Mouse (Mus musculus): Measurements from ENCODE around the gene Psd4. TPM values are rescaled to one million over a fixed set of nuclear protein-coding genes. Genes with fewer than 3 reads are reported as not detected.

Gene Psd4
- polyA plus RNA-seq, 1 experiment from 2014 or later, result 10.2 TPM

DNA sequence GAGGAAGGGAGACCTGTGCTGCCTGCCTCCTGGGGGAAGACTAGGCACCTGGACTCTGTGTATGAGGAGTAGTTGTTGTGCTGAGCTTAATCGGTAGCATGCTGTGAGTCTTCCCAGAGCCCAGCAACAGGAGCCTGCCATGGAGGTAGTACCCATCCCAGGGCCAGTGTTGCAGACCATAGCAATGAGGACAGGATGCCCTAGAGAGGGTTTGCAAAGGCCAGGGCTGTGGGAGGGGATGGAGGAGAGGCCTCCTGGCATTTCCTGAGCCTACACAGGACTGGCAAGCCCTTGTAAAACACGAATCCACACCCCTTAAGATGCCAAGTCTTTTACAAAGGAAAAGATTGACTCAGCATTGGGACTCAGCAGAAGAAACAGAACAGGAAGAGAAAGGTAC, 49.7 kb downstream of the Psd4 start:
- Histone ChIP-seq H3K27me3 (ENCODE audit: control insufficient read depth, insufficient read depth, low read length) (no peaks in the 10 kb centered on the region), H3K4me3 (ENCODE audit: low read depth, low read length) (no peak overlapping the region), H3K27ac (replicated peaks) (no peak overlapping the region; the same call in 1 of the 2 replicates), H3K4me1 (replicated peaks; ENCODE audit: control insufficient read depth, insufficient read depth) (no peaks in the 10 kb centered on the region), H3K4me2 (replicated peaks; ENCODE audit: low read depth) (no peak overlapping the region), H3K9me3 (ENCODE audit: control insufficient read depth, low read length) (no peaks in the 10 kb centered on the region), H3K36me3 (ENCODE audit: control insufficient read depth, insufficient read depth, low read length) (no peaks in the 10 kb centered on the region), H3K9ac (ENCODE audit: low read length) (no peak overlapping the region)
- WGBS, result 23% methylated on average over 2 of the region's 2 CpGs
- peak; percentile 43; the same call in 1 of the 2 replicates for ATAC-seq (ENCODE audit: low FRiP score, low TSS enrichment)
- TF ChIP-seq CTCF (IDR thresholded peaks at IDR 0.05; ENCODE audit: low read depth) (no peak), EP300 (optimal IDR thresholded peaks at IDR 0.05) (no peak)
- DNase-seq (ENCODE audit: low spot score), result no peak

- Histone ChIP-seq H3K4me2 (replicated peaks; ENCODE audit: low read depth) (no peak overlapping the region), H3K27me3 (ENCODE audit: control insufficient read depth, insufficient read depth, low read length) (no peaks in the 10 kb centered on the region), H3K9me3 (ENCODE audit: control insufficient read depth, low read length) (no peaks in the 10 kb centered on the region), H3K4me3 (ENCODE audit: low read depth, low read length) (no peak overlapping the region), H3K27ac (replicated peaks) (no peak overlapping the region), H3K9ac (ENCODE audit: low read length) (no peak overlapping the region), H3K4me1 (replicated peaks; ENCODE audit: control insufficient read depth, insufficient read depth) (no peaks in the 10 kb centered on the region), H3K36me3 (ENCODE audit: control insufficient read depth, insufficient read depth, low read length) (no peaks in the 10 kb centered on the region)
- WGBS, result 89% methylated on average over 4 of the region's 4 CpGs
- TF ChIP-seq CTCF (IDR thresholded peaks at IDR 0.05; ENCODE audit: low read depth) (no peak), EP300 (optimal IDR thresholded peaks at IDR 0.05) (no peak)
- no peak for ATAC-seq (ENCODE audit: low FRiP score, low TSS enrichment)
- no peak for DNase-seq (ENCODE audit: low spot score)
Observed at GRCm38 (mm10) chr2:24417564-24417963, 50.2 kb downstream of the Psd4 start.

GRCm38 (mm10) chr2:24421211-24421863, 54.0 kb downstream of the Psd4 start:
- Histone ChIP-seq H3K27me3 (ENCODE audit: control insufficient read depth, insufficient read depth, low read length) (no peaks in the 10 kb centered on the region), H3K9me3 (ENCODE audit: control insufficient read depth, low read length) (no peaks in the 10 kb centered on the region), H3K4me3 (ENCODE audit: low read depth, low read length) (no peak overlapping the region), H3K4me2 (replicated peaks; ENCODE audit: low read depth) (no peak overlapping the region), H3K36me3 (ENCODE audit: control insufficient read depth, insufficient read depth, low read length) (no peaks in the 10 kb centered on the region), H3K9ac (ENCODE audit: low read length) (no peak overlapping the region), H3K4me1 (replicated peaks; ENCODE audit: control insufficient read depth, insufficient read depth) (no peaks in the 10 kb centered on the region), H3K27ac (replicated peaks) (no peak overlapping the region)
- WGBS, result 92% methylated on average over 6 of the region's 6 CpGs
- ATAC-seq (ENCODE audit: low FRiP score, low TSS enrichment) (no peak), DNase-seq (ENCODE audit: low spot score) (no peak)
- TF ChIP-seq CTCF (IDR thresholded peaks at IDR 0.05; ENCODE audit: low read depth), result no peak
- TF ChIP-seq EP300 (optimal IDR thresholded peaks at IDR 0.05), result no peak

GRCm38 (mm10) chr2:24422815-24423214, 55.4 kb downstream of the Psd4 start:
- H3K27ac ChIP-seq (replicated peaks), result no peak overlapping the region
- H3K36me3 ChIP-seq (ENCODE audit: control insufficient read depth, insufficient read depth, low read length), result no peaks in the 10 kb centered on the region

DNA sequence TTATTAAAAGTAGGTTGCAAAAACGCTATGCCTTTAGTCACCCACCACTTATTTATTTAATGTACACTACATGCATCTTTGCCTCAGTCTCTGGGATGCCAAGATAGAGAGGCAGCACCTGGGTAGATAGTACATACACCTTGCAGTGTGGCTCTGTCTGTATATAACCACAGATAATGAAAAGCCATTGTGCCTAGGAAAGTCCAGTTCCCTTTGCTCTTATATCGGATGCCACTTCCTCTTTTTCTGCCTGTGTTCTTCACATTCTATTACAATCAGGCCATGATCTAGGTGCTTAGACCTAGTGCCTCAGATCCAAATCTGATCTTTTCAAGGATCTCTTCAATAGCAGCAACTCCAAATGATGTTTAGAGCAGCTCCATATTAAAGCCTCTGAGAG, 58.2 kb downstream of the Psd4 start:
- H3K36me3 ChIP-seq (ENCODE audit: control insufficient read depth, insufficient read depth, low read length), result no peaks in the 10 kb centered on the region
- WGBS, result 85% methylated on average over 2 of the region's 2 CpGs
- H3K27ac ChIP-seq (replicated peaks), result no peak overlapping the region
- H3K4me1 ChIP-seq (replicated peaks; ENCODE audit: control insufficient read depth, insufficient read depth), result no peaks in the 10 kb centered on the region
- no peak overlapping the region for H3K4me3 ChIP-seq (ENCODE audit: low read depth, low read length)
- H3K9ac ChIP-seq (ENCODE audit: low read length), result no peak overlapping the region
- DNase-seq (ENCODE audit: low spot score), result no peak
- no peak overlapping the region for H3K4me2 ChIP-seq (replicated peaks; ENCODE audit: low read depth)
- H3K27me3 ChIP-seq (ENCODE audit: control insufficient read depth, insufficient read depth, low read length), result no peaks in the 10 kb centered on the region
- ATAC-seq (ENCODE audit: low FRiP score, low TSS enrichment), result no peak
- TF ChIP-seq CTCF (IDR thresholded peaks at IDR 0.05; ENCODE audit: low read depth) (no peak), EP300 (optimal IDR thresholded peaks at IDR 0.05) (no peak)
- H3K9me3 ChIP-seq (ENCODE audit: control insufficient read depth, low read length), result no peaks in the 10 kb centered on the region

More at GRCm38 (mm10) chr2:24422815-24423214, 55.4 kb downstream of the Psd4 start:
- TF ChIP-seq CTCF (IDR thresholded peaks at IDR 0.05; ENCODE audit: low read depth) (no peak), EP300 (optimal IDR thresholded peaks at IDR 0.05) (no peak)
- DNase-seq (ENCODE audit: low spot score) (peak; percentile 48), ATAC-seq (ENCODE audit: low FRiP score, low TSS enrichment) (peak; percentile 63; the same call in 1 of the 2 replicates)
- no peaks in the 10 kb centered on the region for H3K27me3 ChIP-seq (ENCODE audit: control insufficient read depth, insufficient read depth, low read length)
- WGBS, result 57% methylated on average over 3 of the region's 3 CpGs
- H3K4me1 ChIP-seq (replicated peaks; ENCODE audit: control insufficient read depth, insufficient read depth), result no peaks in the 10 kb centered on the region
- no peak overlapping the region for H3K4me3 ChIP-seq (ENCODE audit: low read depth, low read length)
- no peak overlapping the region for H3K4me2 ChIP-seq (replicated peaks; ENCODE audit: low read depth)
- no peaks in the 10 kb centered on the region for H3K9me3 ChIP-seq (ENCODE audit: control insufficient read depth, low read length)
- H3K9ac ChIP-seq (ENCODE audit: low read length), result no peak overlapping the region

DNA sequence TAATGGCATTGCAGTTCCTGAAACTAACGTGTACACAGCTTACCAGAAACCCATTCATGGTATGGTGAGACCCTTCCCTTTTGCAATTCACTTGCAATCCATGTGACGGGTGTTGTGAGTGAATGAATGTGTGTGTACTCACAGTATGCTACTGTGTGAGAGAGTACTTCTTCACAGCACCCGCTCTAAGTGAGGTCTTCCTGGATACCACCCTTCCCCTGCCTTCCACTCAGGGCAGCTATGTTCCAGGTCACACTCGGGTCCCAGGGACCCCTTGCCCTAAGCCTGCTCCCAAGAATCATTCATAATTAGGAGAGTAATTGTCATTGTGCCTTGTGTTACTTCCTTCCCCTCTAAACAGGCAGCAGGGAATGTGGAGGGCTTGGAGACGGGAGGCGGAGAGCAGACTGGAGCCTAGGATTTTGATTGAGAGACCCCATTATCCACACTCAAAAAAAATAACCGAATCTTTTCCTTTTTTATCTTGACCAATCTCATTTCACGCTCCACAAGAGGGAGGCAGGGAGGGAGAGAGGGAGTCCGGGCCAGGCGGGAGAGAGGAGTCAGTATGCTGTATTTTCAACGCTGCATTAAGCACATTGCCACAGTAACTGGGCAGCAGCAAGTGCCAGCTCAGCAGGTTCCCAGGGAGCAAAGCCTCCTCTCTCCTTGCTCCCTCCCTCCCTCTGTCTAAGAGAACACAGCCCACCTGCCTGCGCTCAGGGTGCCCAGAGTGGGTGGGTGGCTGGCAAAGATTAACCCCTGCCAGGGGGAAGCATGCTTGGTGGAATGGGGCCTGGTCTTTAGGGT, 60.7 kb downstream of the Psd4 start:
- Histone ChIP-seq H3K36me3 (ENCODE audit: control insufficient read depth, insufficient read depth, low read length) (no peaks in the 10 kb centered on the region), H3K27me3 (ENCODE audit: control insufficient read depth, insufficient read depth, low read length) (no peaks in the 10 kb centered on the region), H3K4me2 (replicated peaks; ENCODE audit: low read depth) (no peak overlapping the region), H3K9ac (ENCODE audit: low read length) (no peak overlapping the region), H3K9me3 (ENCODE audit: control insufficient read depth, low read length) (no peaks in the 10 kb centered on the region), H3K27ac (replicated peaks) (no peak overlapping the region), H3K4me1 (replicated peaks; ENCODE audit: control insufficient read depth, insufficient read depth) (no peaks in the 10 kb centered on the region), H3K4me3 (ENCODE audit: low read depth, low read length) (no peak overlapping the region)
- 51% methylated on average over 12 of the region's 12 CpGs for WGBS
- no peak for TF ChIP-seq CTCF (IDR thresholded peaks at IDR 0.05; ENCODE audit: low read depth)
- no peak for TF ChIP-seq EP300 (optimal IDR thresholded peaks at IDR 0.05)
- DNase-seq (ENCODE audit: low spot score) (no peak), ATAC-seq (ENCODE audit: low FRiP score, low TSS enrichment) (no peak)

Data from stomach, postnatal 0 days (tissue).